Comparison of ENCODE assay signal across 15 mouse cellular contexts in the genomic region with DNA sequence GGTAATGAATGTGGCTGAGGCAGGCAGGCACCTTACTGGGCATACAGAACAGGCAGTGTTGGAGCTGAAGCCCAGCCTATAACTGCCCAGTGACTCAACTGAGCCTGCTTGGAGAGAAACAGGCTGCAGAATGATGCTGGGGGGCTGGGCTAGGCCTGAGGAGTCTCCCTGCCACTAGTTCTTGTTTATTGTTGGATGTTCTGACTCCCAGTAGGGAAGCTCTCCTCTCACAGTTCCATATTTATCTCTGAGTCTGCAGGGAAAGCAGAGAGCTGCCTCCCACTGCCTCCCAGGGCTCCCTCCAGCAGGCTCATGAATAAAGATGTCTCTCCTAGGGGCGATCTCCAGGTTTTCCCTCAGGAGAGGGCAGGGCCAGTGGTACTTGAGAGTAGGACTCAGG.
DNase-seq lines count a peak whose midpoint lies in the region; ATAC-seq and TF ChIP-seq lines count a peak whose summit lies in the region.
"Had no signal": no experiment of that assay in that cellular context is flagged by ENCODE, and none has a peak within 500 bp of the region (broad histone marks: within the 10 kb centered on the region; RNA-seq: fewer than 3 reads in every experiment).

No protein-coding gene starts in this region.

- DNase-seq in hindbrain, embryonic 14.5 days (ENCODE audit: low spot score): no peak
- DNase-seq in hindbrain, embryonic 10.5 days (ENCODE audit: low spot score): no peak
- no peak for DNase-seq in Patski (ENCODE audit: low read depth, low spot score)
- DNase-seq in layer of hippocampus, adult 8-10 months (ENCODE audit: low spot score in 2 of 2): peak; percentile 39 to 46
- DNase-seq in retina, embryonic 14.5 days (ENCODE audit: low spot score): no peak
- DNase-seq: gastrocnemius, postnatal 25 days; kidney, adult 18-20 months; lung, postnatal 4 days; spleen, adult 18-20 months had no signal

- TF ChIP-seq CTCF in Patski (IDR thresholded peaks at IDR 0.05): no peak
- TF ChIP-seq CTCF in olfactory bulb, adult 2 months (IDR thresholded peaks at IDR 0.05; ENCODE audit: insufficient read depth, low read depth, low read length): no peak

- no peaks in the 10 kb centered on the region for H3K27me3 ChIP-seq in hindbrain, embryonic 14.5 days (ENCODE audit: control insufficient read depth, insufficient read depth, low read length)
- H3K27me3 ChIP-seq in hindbrain, embryonic 10.5 days (ENCODE audit: insufficient read depth, poor library complexity, severe bottlenecking): no peaks in the 10 kb centered on the region
- no peaks in the 10 kb centered on the region for H3K27me3 ChIP-seq in Patski
- H3K27me3 ChIP-seq: heart, embryonic 12.5 days; hindbrain, embryonic 12.5 days; liver, embryonic 15.5 days had no signal

- ATAC-seq in hindbrain, embryonic 14.5 days (ENCODE audit: low FRiP score): 0 out of 2 replicates have a peak, but pooled peaks have one; percentile 47
- peak; percentile 53 for ATAC-seq in Patski
- ATAC-seq in megakaryocyte progenitor cell, adult 5-6 weeks (replicated peaks; ENCODE audit: poor library complexity): no peak
- no peak for ATAC-seq in monocyte, adult 5-6 weeks (replicated peaks; ENCODE audit: insufficient number of reproducible peaks, low FRiP score, low TSS enrichment, poor library complexity, severe bottlenecking)

- no peaks in the 10 kb centered on the region for H3K4me1 ChIP-seq in hindbrain, embryonic 14.5 days (replicated peaks; ENCODE audit: control insufficient read depth, insufficient read depth, low read length)
- peaks cover 10% of the 10 kb centered on the region for H3K4me1 ChIP-seq in hindbrain, embryonic 10.5 days (replicated peaks)
- H3K4me1 ChIP-seq in olfactory bulb, adult 2 months (ENCODE audit: control insufficient read depth, insufficient read depth, low read length): peaks cover 10% of the 10 kb centered on the region
- H3K4me1 ChIP-seq: liver, embryonic 15.5 days had no signal

- no peak overlapping the region for H3K4me3 ChIP-seq in hindbrain, embryonic 14.5 days (replicated peaks; ENCODE audit: low read length)
- no peak overlapping the region for H3K4me3 ChIP-seq in hindbrain, embryonic 10.5 days
- H3K4me3 ChIP-seq in olfactory bulb, adult 2 months (ENCODE audit: insufficient read depth, low read depth, low read length): no peak overlapping the region
- H3K4me3 ChIP-seq: heart, embryonic 12.5 days; hindbrain, embryonic 12.5 days; liver, embryonic 15.5 days had no signal

- CTCF ChIA-PET in Patski (lab: Charles Lee): interaction anchor here (0.8 to 1.5 kb wide), 2 partner anchors 11 to 12 kb away, joined by 3 read pairs; no protein-coding TSS in a partner anchor

- TF ChIP-seq POLR2A in olfactory bulb, adult 2 months (IDR thresholded peaks at IDR 0.05; ENCODE audit: insufficient read depth, low read depth, low read length): no peak

- no peaks in the 10 kb centered on the region for H3K36me3 ChIP-seq in hindbrain, embryonic 14.5 days (replicated peaks; ENCODE audit: control insufficient read depth, insufficient read depth)
- H3K36me3 ChIP-seq in hindbrain, embryonic 10.5 days: no peaks in the 10 kb centered on the region
- H3K36me3 ChIP-seq: heart, embryonic 12.5 days; hindbrain, embryonic 12.5 days; liver, embryonic 15.5 days had no signal

- POLR2A ChIA-PET in Patski (lab: Charles Lee): no interaction called here

- no peak overlapping the region for H3K27ac ChIP-seq in hindbrain, embryonic 14.5 days
- no peak overlapping the region for H3K27ac ChIP-seq in hindbrain, embryonic 10.5 days
- H3K27ac ChIP-seq in olfactory bulb, adult 2 months (ENCODE audit: insufficient read depth, low read depth, low read length): peak overlapping the region; percentile 33; the same call in 1 of the 2 replicates
- H3K27ac ChIP-seq: hindbrain, embryonic 12.5 days; liver, embryonic 15.5 days had no signal

- no peak overlapping the region for H3K9ac ChIP-seq in hindbrain, embryonic 14.5 days
- H3K9ac ChIP-seq: heart, embryonic 12.5 days; hindbrain, embryonic 12.5 days; liver, embryonic 15.5 days had no signal

- in situ Hi-C loops in Patski (cut with MboI; ENCODE audit: low pct_unique_long_range_greater_than_20kb): loop anchor here (10.0 to 25.0 kb wide), 3 partner anchors 144 to 964 kb away; partner anchors contain the start of gene Msgn1

- H3K9me3 ChIP-seq in hindbrain, embryonic 14.5 days (ENCODE audit: control insufficient read depth, low read length): no peaks in the 10 kb centered on the region
- no peaks in the 10 kb centered on the region for H3K9me3 ChIP-seq in hindbrain, embryonic 10.5 days
- H3K9me3 ChIP-seq: heart, embryonic 12.5 days; hindbrain, embryonic 12.5 days; liver, embryonic 15.5 days had no signal

- no peak overlapping the region for H3K4me2 ChIP-seq in hindbrain, embryonic 14.5 days (replicated peaks)
- H3K4me2 ChIP-seq: heart, embryonic 12.5 days; hindbrain, embryonic 12.5 days; liver, embryonic 15.5 days had no signal

- WGBS in hindbrain, embryonic 14.5 days: 6% methylated on average over 1 of the region's 1 CpGs
- 10% methylated on average over 1 of the region's 1 CpGs for WGBS in hindbrain, embryonic 10.5 days
- 8% methylated on average over 1 of the region's 1 CpGs for WGBS in olfactory bulb, adult 2 months

Comparison
In these comparisons a context has a peak if more than half of its experiments do, and no peak if none do; other contexts are left out.
1. ATAC-seq: peak in hindbrain, embryonic 14.5 days (single experiment) and Patski (single experiment); none in megakaryocyte progenitor cell, adult 5-6 weeks (single experiment) and monocyte, adult 5-6 weeks (single experiment).
2. DNase-seq: peak in layer of hippocampus, adult 8-10 months (2 of 2); none in hindbrain, embryonic 14.5 days (single experiment), hindbrain, embryonic 10.5 days (single experiment), Patski (single experiment) and retina, embryonic 14.5 days (single experiment).